Mouse (Mus musculus) urinary bladder, postnatal 10 days (tissue): ENCODE measurements around the gene 9430038I01Rik.

Experiments used
- DNase-seq: peaks from one replicate; pipeline ENCODE4 v3.0.0; 2022; ENCODE audit warnings: low spot score

The 9430038I01Rik gene

GRCm38 (mm10) chr7:137366736-137367135 is 43.8 kb downstream of the 9430038I01Rik start:
- DNase-seq: no peak

DNA sequence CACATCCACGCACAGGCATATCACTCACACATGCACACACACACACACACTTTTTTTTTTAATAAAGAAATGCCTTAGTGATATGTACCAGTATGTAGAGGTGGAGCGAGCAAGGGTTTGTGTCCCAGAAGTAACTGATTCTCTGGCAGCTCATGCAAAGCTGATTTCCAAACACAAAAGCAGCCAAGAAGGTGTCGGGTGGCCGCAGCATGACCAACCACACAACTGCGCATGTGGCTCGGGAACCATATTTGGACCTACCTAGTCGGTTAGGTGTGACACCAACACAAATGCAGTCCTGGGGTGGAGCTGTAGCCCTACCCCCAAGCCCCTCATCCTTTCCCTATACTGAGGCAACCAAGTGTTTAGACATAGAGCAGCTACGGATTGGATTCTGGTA is 45.5 kb downstream of the 9430038I01Rik start:
- no peak for DNase-seq

DNA sequence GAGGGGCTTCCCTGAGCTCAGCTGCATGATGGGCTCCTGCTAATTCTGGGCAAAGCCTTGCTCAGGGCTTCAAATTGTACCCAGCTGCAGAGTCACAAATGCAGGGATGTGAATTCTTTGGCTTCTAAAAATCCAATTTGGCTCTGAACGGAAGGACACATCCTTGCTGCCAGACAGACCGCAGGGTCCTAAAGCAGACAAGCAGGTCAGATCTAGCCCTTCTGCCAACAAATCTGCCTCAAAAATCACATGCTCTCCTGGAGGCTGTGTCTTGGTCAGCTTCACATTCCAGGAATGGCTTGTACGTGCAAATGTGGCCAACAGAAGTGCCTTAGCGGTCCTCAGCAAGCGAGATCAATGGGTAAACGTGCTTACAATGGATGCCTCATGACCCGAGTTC is 46.0 kb downstream of the 9430038I01Rik start:
- DNase-seq: no peak

DNA sequence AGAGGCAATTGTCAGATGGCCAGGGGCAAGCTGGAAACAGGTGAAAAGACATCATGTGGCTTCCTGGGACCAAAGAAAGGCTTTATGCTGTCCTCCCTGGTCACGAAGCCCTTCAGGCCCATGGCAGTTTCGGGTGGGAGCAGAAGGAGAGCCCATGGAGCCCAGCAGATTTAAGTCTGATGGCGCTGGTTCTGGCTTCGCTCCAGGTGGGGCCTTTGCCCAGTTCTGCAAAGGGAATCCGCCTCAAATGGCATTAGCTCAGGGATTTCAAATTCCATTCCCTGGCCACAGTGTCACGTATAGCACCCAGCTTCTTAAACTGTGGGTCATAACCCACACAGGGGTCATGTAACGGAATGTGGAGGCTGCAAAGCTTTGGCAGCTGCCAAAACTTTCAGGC is 63.7 kb downstream of the 9430038I01Rik start:
- no peak for DNase-seq

- no peak for DNase-seq
Measured at GRCm38 (mm10) chr7:137346068-137346467, 64.5 kb downstream of the 9430038I01Rik start.

DNA sequence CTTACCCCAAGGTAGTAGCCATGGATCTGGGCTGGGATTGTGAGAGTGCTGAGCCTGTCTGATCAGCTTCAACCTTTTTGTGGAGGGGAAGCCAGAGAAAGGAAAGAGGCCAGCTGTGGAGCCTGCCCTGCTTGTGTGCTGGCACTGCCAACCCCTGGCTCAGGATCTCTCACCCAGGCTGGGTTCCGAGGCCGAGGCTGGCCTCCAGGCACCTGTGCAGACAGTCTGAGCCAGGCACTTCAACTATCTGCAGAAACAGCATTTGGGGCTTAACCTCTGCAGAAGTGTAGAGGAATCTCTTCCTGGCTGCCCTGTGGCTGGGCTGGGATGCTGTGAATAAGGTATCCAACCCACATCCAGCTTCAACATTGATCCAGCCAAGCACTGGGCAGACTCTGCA is 76.6 kb downstream of the 9430038I01Rik start:
- no peak for DNase-seq
